Comparison of ENCODE assay signal across 18 mouse cellular contexts in genomic region chr9:102737405-102737804, GRCm38 (mm10). TPM values are rescaled to one million over a fixed set of nuclear protein-coding genes. Genes with fewer than 3 reads are reported as not detected.
A peak's percentile ranks its signal among the peaks of the same experiment; 100 is the strongest.
DNase-seq lines count a peak whose midpoint lies in the region; ATAC-seq and TF ChIP-seq lines count a peak whose summit lies in the region.
"Had no signal": no experiment of that assay in that cellular context is flagged by ENCODE, and none has a peak within 500 bp of the region (broad histone marks: within the 10 kb centered on the region; RNA-seq: fewer than 3 reads in every experiment).

No protein-coding gene starts in this region.

- peak; percentile 12; the same call in 1 of the 2 replicates for ATAC-seq in forebrain, embryonic 16.5 days
- ATAC-seq in forebrain, embryonic 12.5 days (ENCODE audit: low FRiP score) = no peak
- ATAC-seq in kidney, embryonic 15.5 days (replicated peaks; ENCODE audit: low FRiP score) = no peak
- ATAC-seq: activated CD4-positive, CD25-positive, alpha-beta regulatory T cell, adult 4 months; CD4-positive, CD25-positive, alpha-beta regulatory T cell, adult 4 months; forebrain, embryonic 15.5 days; lung, postnatal 0 days had no signal

- no peak for TF ChIP-seq CTCF in kidney, adult 2 months (conservative IDR thresholded peaks at IDR 0.05; ENCODE audit: insufficient read depth, insufficient read length, low read depth, low read length)
- no peak for TF ChIP-seq CTCF in embryonic fibroblast, embryonic 13.5 days (IDR thresholded peaks at IDR 0.05; ENCODE audit: borderline replicate concordance, insufficient read depth, low read length)

- H3K9ac ChIP-seq in forebrain, embryonic 16.5 days (replicated peaks; ENCODE audit: low read depth, low read length) = no peak overlapping the region
- no peak overlapping the region for H3K9ac ChIP-seq in forebrain, embryonic 12.5 days
- no peak overlapping the region for H3K9ac ChIP-seq in kidney, embryonic 15.5 days
- H3K9ac ChIP-seq: embryonic facial prominence, embryonic 12.5 days; forebrain, embryonic 15.5 days; liver, embryonic 14.5 days had no signal

- TF ChIP-seq POLR2A in kidney, adult 2 months (IDR thresholded peaks at IDR 0.05; ENCODE audit: low read depth, low read length) = no peak
- no peak for TF ChIP-seq POLR2A in embryonic fibroblast, embryonic 13.5 days (IDR thresholded peaks at IDR 0.05; ENCODE audit: low read depth, low read length)

- DNase-seq in kidney, adult 2 months = peak; percentile 39
- peak; percentile 87 for DNase-seq in 3T3-L1 (ENCODE audit: low read depth, low spot score)
- no peak for DNase-seq in lung, postnatal 36 days
- DNase-seq: cerebellum, adult 11 months; layer of hippocampus, postnatal 36 days; spleen, adult 18-20 months; thymus, postnatal 36 days had no signal

- 31% methylated on average over 1 of the region's 1 CpGs for WGBS in forebrain, embryonic 16.5 days
- WGBS in forebrain, embryonic 12.5 days = 38% methylated on average over 1 of the region's 1 CpGs
- WGBS in kidney, adult 2 months = 23% methylated on average over 1 of the region's 1 CpGs
- 58% methylated on average over 1 of the region's 1 CpGs for WGBS in kidney, embryonic 15.5 days

- no peaks in the 10 kb centered on the region; the same call in 1 of the 2 replicates for H3K9me3 ChIP-seq in forebrain, embryonic 16.5 days (ENCODE audit: control insufficient read depth, low read length)
- no peaks in the 10 kb centered on the region for H3K9me3 ChIP-seq in forebrain, embryonic 12.5 days
- H3K9me3 ChIP-seq in kidney, embryonic 15.5 days (replicated peaks) = no peaks in the 10 kb centered on the region
- H3K9me3 ChIP-seq: embryonic facial prominence, embryonic 12.5 days; forebrain, embryonic 15.5 days; megakaryocyte, embryonic 14.5 days had no signal

- no peaks in the 10 kb centered on the region for H3K4me1 ChIP-seq in forebrain, embryonic 16.5 days (replicated peaks; ENCODE audit: control insufficient read depth, insufficient read depth, low read length)
- H3K4me1 ChIP-seq in forebrain, embryonic 12.5 days = no peaks in the 10 kb centered on the region
- H3K4me1 ChIP-seq in kidney, adult 2 months (ENCODE audit: control insufficient read depth, insufficient read depth, low read length) = peaks cover 36% of the 10 kb centered on the region
- peaks cover 26% of the 10 kb centered on the region for H3K4me1 ChIP-seq in kidney, embryonic 15.5 days
- peaks cover 12% of the 10 kb centered on the region for H3K4me1 ChIP-seq in embryonic fibroblast, embryonic 13.5 days (ENCODE audit: control insufficient read depth, insufficient read depth, low read length)
- H3K4me1 ChIP-seq: embryonic facial prominence, embryonic 12.5 days; forebrain, embryonic 15.5 days had no signal

- H3K4me2 ChIP-seq in forebrain, embryonic 16.5 days (ENCODE audit: low read length) = no peak overlapping the region
- no peak overlapping the region for H3K4me2 ChIP-seq in forebrain, embryonic 12.5 days
- H3K4me2 ChIP-seq in kidney, embryonic 15.5 days = no peak overlapping the region
- H3K4me2 ChIP-seq: embryonic facial prominence, embryonic 12.5 days; forebrain, embryonic 15.5 days had no signal

- peaks cover 12% of the 10 kb centered on the region for H3K36me3 ChIP-seq in forebrain, embryonic 16.5 days (ENCODE audit: control insufficient read depth, insufficient read depth)
- peaks cover 19% of the 10 kb centered on the region for H3K36me3 ChIP-seq in forebrain, embryonic 12.5 days (replicated peaks)
- peaks cover 8% of the 10 kb centered on the region for H3K36me3 ChIP-seq in kidney, adult 2 months (ENCODE audit: control insufficient read depth, insufficient read depth, low read length)
- peaks cover 18% of the 10 kb centered on the region for H3K36me3 ChIP-seq in kidney, embryonic 15.5 days

- H3K4me3 ChIP-seq in forebrain, embryonic 16.5 days (replicated peaks; ENCODE audit: low read length) = no peak overlapping the region
- H3K4me3 ChIP-seq in forebrain, embryonic 12.5 days (replicated peaks) = no peak overlapping the region
- no peak overlapping the region for H3K4me3 ChIP-seq in kidney, adult 2 months (ENCODE audit: insufficient read depth, low read depth, low read length)
- H3K4me3 ChIP-seq in kidney, embryonic 15.5 days (replicated peaks) = no peak overlapping the region
- H3K4me3 ChIP-seq in embryonic fibroblast, embryonic 13.5 days (ENCODE audit: insufficient read depth, low read length) = no peak overlapping the region
- H3K4me3 ChIP-seq: embryonic facial prominence, embryonic 12.5 days; forebrain, embryonic 15.5 days; megakaryocyte, embryonic 14.5 days had no signal

- H3K27me3 ChIP-seq in forebrain, embryonic 16.5 days (replicated peaks; ENCODE audit: control insufficient read depth, insufficient read depth, low read length) = no peaks in the 10 kb centered on the region
- H3K27me3 ChIP-seq in forebrain, embryonic 12.5 days = no peaks in the 10 kb centered on the region
- no peaks in the 10 kb centered on the region for H3K27me3 ChIP-seq in kidney, adult 2 months (replicated peaks; ENCODE audit: control insufficient read depth, insufficient read depth, low read length)
- H3K27me3 ChIP-seq in kidney, embryonic 15.5 days = no peaks in the 10 kb centered on the region
- H3K27me3 ChIP-seq: embryonic facial prominence, embryonic 12.5 days; forebrain, embryonic 15.5 days had no signal

- H3K27ac ChIP-seq in forebrain, embryonic 16.5 days (ENCODE audit: low read length) = no peak overlapping the region
- no peak overlapping the region for H3K27ac ChIP-seq in forebrain, embryonic 12.5 days
- H3K27ac ChIP-seq in kidney, adult 2 months (ENCODE audit: insufficient read depth, low read depth, low read length) = no peak overlapping the region
- H3K27ac ChIP-seq in kidney, embryonic 15.5 days = no peak overlapping the region
- peak overlapping the region; percentile 88 for H3K27ac ChIP-seq in embryonic fibroblast, embryonic 13.5 days (ENCODE audit: insufficient read depth, low read length)
- H3K27ac ChIP-seq: embryonic facial prominence, embryonic 12.5 days; forebrain, embryonic 15.5 days; liver, embryonic 14.5 days had no signal

RNA-seq across cellular contexts. Expression of gene Amotl2, which starts 20.9 kb away (rescaled TPM):
- polyA plus RNA-seq in forebrain, embryonic 16.5 days (2015; fragmentation: Nextera tagmentation; extraction: Ambion mirVana) = 53.4 and 62.5 TPM in 2 replicates
- polyA plus RNA-seq in forebrain, embryonic 12.5 days (2016; fragmentation: Nextera tagmentation; extraction: Ambion mirVana) = 82.4 TPM in 2 replicates
- polyA plus RNA-seq in kidney, adult 2 months (2012; rRNA removed) = 37.7 and 40.5 TPM in 2 replicates
- polyA plus RNA-seq in kidney, embryonic 15.5 days (2015; fragmentation: Nextera tagmentation; extraction: Ambion mirVana) = 43.3 and 45.1 TPM in 2 replicates
- 135 and 188 TPM in 2 replicates for polyA plus RNA-seq in embryonic fibroblast, embryonic 13.5 days (2011; ENCODE audit: insufficient read length, low read depth, missing spikeins)
- polyA plus RNA-seq: activated CD4-positive, CD25-positive, alpha-beta regulatory T cell, adult 4 months; CD4-positive, CD25-positive, alpha-beta regulatory T cell, adult 4 months had no signal
